Mouse (Mus musculus): ENCODE measurements around the gene Cmc4.

Gene Cmc4

DNA sequence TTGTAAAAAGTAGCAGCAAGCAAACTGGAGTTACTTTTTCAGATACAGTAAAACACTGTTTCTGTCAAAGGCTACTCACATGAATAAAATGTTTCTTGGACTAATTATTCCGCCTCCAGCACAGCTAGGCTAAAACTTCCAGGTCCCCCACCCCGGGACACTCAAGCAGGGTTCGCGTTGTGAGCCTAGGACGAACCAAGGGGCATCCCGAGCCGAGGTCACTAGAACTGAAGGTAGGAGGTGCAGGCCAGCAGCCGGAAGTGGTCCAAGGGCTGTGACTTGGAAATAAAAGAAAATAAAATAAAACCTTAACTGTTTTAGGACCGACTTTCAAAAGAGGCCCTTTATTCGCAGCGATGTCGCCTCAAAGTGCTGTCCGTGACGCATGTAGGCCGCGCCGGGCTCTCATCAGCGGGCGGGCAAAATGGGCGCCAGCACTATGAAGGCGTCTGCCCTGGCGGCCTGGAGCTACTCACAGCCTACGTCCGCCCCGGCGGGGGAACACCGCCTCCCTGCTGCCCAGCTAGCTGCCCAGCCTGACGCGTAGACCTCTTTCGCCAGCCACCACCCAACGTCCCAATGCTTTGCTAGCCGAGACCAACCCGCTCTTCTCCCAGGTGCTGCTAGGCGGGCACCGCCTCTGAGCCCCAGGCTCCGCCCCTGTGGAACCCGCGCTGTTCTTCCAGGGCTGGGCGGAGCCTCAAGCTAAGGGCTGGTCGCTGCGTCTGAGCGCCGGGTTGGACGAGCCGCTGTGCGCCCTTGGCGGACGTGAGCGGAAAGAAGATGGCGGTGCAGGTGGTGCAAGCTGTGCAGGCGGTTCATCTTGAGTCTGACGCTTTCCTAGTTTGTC lies at the start of gene Cmc4, which contains the start of the genes Mtcp1 and Brcc3:
Gene Cmc4, minus strand, starts transcription at position 649 of the 850 bp plus-strand sequence.
Gene Mtcp1, minus strand, starts transcription at position 653 of the 850 bp plus-strand sequence.
Gene Brcc3, plus strand, starts transcription at position 693 of the 850 bp plus-strand sequence.
- peak; percentile 81 for DNase-seq (ENCODE audit: low read depth, low spot score)

GRCm38 (mm10) chrX:75454597-75454996 lies 38.2 kb upstream of the Cmc4 start:
- DNase-seq (ENCODE audit: low read depth, low spot score): no peak

- DNase-seq (ENCODE audit: low read depth, low spot score): no peak
Measured at GRCm38 (mm10) chrX:75409711-75410110, 6.7 kb downstream of the Cmc4 start.

DNA sequence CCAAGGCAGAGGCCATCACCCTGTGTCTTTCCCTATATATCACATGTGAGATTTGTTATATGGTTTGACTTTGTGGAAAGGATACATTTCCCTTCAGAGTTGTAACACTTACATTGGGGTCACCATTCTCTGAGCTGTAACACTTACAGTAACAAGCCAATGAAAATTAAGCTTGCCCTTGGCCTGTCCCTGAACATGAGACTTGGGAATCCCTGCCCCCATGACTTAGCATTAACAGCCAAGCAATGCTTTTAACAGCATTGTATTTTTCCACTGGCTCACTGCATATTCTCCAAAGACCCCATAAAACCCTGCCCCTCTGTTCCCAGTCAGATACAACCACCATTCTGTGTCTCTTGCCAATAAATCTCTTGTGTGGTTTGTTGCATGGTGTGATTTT lies 13.0 kb downstream of the Cmc4 start:
- DNase-seq (ENCODE audit: low read depth, low spot score): no peak

GRCm38 (mm10) chrX:75402668-75403067 lies 13.7 kb downstream of the Cmc4 start:
- DNase-seq (ENCODE audit: low read depth, low spot score): no peak

DNA sequence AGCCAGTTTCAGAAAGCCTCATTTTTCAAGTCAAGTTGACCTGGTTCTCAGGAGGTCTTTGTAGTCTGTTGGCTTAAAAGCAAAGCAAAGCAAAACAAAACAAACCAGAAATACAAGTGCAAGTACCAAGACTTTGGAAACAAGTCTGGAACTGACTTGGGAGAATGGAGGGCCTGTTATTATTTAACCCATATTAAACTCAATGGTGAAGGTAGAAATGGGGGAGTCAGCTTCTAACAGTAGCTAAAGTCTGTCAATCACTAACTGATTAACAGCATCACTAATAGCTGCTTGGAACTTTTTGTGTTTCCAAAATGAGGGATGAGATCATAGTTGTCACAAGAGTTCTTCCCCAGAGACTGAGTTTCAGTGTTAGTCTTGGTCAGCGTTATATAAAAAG lies 16.9 kb downstream of the Cmc4 start:
- DNase-seq (ENCODE audit: low read depth, low spot score): no peak

DNA sequence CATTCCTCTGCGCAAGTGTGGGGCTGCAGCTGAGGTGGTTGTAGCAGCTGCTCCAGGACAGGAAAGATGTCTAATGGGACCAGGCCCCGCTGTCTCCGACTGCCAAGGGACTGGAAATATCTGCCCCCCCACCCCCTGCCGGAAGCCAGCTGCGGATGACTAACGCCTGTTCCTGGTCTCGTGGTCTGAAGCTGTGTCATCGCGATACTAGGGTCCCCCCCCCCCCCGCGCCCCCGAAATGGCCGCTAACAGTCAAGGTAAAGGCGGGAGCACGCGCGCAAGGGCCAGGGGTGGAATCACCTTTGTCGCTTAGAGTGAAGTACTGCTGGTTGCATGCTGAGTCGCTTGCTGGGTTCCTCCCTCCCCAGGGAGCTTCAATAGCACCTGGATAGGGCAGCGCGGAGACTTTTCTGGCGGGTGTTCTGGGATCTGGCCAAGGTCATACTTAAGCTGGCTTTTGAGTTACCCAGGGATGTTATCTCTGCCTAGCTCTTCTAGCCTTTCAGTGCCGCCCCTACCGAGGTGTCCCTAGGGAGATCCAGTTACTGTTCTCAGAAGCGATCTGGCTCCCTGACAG lies 34.1 kb downstream of the Cmc4 start, which contains the start of the genes Fundc2 and F8:
Gene Fundc2, plus strand, starts transcription at position 205 of the 577 bp plus-strand sequence.
Gene F8, minus strand, starts transcription at position 421 of the 577 bp plus-strand sequence.
- peak; percentile 83 for DNase-seq (ENCODE audit: low read depth, low spot score)

GRCm38 (mm10) chrX:75381699-75382098 lies 34.7 kb downstream of the Cmc4 start:
- no peak for DNase-seq (ENCODE audit: low read depth, low spot score)

DNA sequence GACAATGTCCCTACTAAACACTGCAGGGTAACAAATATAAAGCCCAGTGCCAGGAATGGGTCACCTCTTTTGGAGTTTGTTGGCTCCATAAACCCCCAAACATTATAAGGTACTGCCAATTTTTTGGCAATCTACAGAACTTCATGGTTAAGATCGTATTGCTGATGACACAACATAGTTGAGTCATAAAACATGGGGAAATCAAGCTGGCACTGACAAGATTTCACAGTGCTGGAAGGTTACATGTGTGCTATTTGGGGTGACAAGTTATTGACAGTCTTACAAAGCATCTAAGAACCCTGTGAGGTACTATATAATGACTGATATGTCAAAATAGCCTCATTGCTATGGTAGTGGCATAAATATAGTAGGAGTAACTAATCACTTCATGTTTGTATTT lies 35.2 kb downstream of the Cmc4 start:
- no peak for DNase-seq (ENCODE audit: low read depth, low spot score)

DNA sequence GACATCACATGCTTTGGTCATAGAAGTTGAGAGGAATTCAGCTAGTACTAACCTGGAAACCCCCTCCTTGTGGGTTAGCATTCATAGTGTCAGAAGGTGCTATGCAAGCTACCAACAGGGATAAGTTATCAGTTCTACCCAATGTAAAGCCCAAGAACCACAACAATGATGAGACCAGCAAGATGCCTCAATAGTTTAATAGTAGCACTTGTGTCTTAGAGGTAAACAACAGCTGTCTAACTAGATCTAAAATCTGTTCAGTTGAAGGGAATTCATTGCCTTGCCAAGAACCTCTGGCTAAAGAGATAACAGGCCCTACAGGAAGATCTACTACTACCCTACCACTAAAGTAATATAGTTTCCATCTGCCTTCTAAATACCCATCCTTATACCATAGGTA lies 39.6 kb downstream of the Cmc4 start:
- DNase-seq (ENCODE audit: low read depth, low spot score): no peak

- DNase-seq (ENCODE audit: low read depth, low spot score): peak; percentile 16
Measured at GRCm38 (mm10) chrX:75372666-75373425, 43.5 kb downstream of the Cmc4 start.

DNA sequence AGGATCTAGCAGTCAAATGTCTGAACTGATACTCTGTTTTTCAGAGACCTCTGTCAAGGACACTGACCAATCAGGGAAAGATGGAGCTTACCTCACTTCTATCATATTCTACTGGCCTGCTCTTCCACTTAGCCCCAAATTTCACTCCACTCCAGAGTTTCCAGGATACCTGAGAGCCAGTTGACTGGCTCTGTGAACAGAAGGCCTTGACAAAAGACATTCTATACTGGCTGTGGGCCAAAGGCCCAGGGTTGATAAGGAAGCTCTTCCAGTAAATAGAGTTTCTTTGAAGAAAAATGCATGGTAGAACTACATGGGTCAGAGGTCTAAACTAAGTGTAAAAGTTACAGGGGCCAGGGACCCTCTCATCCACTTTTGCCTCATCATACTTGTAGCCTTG lies 46.2 kb downstream of the Cmc4 start:
- DNase-seq (ENCODE audit: low read depth, low spot score): no peak
